Mouse (Mus musculus) monocyte, adult 5-6 weeks (primary cell): ENCODE measurements around the gene Hnrnpl. TPM values are rescaled to one million over a fixed set of nuclear protein-coding genes. Genes with fewer than 3 reads are reported as not detected.
A peak's percentile ranks its signal among the peaks of the same experiment; 100 is the strongest.

Experiments
- ATAC-seq: fragments of 153-309, 156-312 bp; replicated peaks from 2 replicates; pipeline ENCODE4 v1.8.0; 2017; ENCODE audit warnings: mild to moderate bottlenecking; ENCODE audit not compliant: low TSS enrichment, insufficient number of reproducible peaks, severe bottlenecking, poor library complexity, low FRiP score
- total RNA-seq: library from RNA; stranded (forward); fragments of 200-1000, 200-491, 200-594 nt; gene quantifications from 3 replicates; pipeline ENCODE4 v1.2.3, GENCODE M21; 2017

The Hnrnpl gene
- 279 to 373 TPM (median 301 TPM) in 3 replicates for total RNA-seq

GRCm38 (mm10) chr7:28808221-28808941 is at the start of gene Hnrnpl:
Gene Hnrnpl (plus strand): TSS chr7:28808541.
- peak; percentile 18 for ATAC-seq

DNA sequence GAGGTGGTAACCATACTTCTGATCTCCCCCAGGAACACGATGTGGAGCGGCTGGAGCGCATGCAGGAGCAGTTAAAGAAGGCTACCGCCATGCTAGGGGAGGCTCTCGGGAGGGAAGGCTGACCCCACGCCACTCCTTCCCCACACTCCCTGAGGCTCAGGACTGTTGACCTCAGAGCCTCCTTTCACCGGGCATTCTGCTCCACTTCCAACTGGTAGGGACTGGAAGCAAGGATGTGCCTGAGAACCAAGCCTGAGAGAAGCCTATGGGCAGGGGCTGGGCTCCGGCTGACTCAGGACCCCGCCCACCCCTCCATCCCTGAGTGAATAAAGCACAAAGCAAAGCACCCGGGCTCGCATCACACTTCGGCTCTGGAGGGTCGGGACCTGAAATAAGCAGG is 49.7 kb upstream of the Hnrnpl start:
- ATAC-seq, result no peak

- ATAC-seq, result no peak
Observed at GRCm38 (mm10) chr7:28761907-28762306, 46.4 kb upstream of the Hnrnpl start.

DNA sequence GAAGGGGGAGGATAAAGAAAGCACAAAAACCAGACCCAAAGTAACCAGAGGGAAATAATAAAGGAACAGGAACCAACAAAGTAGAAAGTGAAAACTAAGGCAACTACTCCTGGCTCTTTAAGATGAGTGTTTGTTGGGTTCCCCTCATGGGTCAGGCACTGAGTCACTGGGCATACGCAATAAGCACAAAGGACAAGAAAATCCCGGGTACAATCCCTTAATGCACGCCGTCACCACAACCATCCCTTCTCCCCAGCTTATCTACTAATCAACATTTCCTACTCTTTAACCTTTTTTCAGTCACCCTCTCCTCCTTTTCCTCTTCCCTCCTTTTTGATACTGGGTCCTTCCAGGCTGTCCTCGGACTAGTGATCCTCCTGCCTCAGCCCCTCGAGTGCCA is 43.1 kb upstream of the Hnrnpl start:
- peak; percentile 27; the same call in 1 of the 2 replicates for ATAC-seq

DNA sequence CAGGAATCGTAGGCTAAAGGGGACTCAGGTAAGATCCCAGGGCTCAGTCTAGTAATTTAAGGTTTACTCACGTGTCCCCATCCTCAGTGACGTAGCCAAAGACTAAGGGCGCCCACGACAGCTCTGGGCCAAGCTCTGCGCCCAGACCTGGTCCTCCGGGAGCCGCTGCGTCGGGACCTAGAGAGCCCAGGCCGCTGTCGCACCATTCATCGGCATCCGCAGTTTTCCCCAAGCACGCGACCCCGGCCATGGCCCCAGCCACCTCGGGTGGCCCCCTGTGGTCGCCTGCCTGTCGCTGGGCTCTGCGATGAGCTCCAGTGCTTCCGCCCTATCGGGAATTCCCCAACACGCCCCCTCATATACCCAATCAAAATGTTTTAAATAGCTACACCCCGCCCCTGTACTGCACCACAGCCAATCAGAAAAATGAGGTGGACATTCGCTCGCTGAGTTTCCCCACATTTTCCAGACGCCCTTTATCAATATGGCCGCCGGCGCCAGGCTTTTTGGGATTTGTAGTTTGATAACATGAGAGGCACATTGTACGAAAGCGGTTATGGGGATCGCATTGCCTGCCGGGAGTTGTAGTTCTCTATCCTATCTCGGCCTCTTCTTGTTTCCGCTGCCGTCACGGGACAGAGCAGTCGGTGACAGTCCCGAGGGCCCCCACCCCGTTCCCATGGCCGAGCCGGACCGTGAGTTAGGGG is 42.0 kb upstream of the Hnrnpl start, which contains the start of gene Sirt2:
Gene Sirt2, plus strand, starts transcription at position 563 of the 707 bp plus-strand sequence.
- ATAC-seq, result peak; percentile 87

DNA sequence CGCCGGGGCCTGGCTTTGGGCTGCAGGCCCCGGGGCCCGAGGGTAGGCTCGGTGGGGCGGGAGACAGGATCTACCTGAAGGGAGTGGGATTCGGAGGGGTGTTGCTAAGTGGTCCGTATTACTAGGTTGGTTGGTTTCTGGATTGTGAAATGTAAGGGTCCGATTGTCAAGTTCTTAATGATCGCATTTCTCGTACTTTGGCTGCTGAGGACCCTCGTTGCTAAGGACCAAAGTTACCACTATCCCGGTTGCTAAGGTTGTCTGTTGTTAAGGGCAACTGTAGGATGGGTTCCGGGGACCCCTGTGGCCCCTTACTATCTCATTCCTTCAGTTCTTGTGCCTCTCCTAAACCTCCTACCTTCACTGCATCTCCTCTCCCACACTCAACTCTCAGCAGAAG is 41.4 kb upstream of the Hnrnpl start:
- no peak for ATAC-seq

- no peak for ATAC-seq
Observed at GRCm38 (mm10) chr7:28767462-28767965, 40.8 kb upstream of the Hnrnpl start, which contains the start of gene Nfkbib. Gene Nfkbib (minus strand): TSS chr7:28767512.

DNA sequence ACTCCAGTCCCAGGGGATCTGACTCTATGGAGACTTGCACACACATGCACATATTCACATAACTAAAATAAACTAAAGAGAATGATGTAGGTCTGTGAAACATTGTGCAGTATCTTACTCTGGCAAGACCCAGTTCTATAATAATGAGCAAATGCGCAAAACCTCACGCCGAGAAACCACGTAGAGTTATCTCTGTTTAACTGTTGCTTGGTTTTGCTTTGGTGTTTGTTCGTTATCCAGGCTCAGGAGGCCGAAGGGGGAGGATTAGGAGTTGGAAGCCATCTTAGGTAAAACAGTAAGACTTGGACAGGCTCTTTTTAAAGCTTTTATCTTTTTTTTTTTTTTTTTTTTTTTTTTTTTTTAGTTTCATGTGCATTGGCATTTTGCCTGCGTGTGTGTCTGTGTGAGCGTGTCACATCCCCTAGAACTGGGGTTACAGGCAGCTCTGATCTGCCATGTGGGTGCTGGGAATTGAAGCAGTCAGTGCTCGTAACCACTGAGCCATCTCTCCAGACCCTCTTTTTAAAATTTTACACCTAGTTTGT is 38.9 kb upstream of the Hnrnpl start:
- ATAC-seq, result no peak

DNA sequence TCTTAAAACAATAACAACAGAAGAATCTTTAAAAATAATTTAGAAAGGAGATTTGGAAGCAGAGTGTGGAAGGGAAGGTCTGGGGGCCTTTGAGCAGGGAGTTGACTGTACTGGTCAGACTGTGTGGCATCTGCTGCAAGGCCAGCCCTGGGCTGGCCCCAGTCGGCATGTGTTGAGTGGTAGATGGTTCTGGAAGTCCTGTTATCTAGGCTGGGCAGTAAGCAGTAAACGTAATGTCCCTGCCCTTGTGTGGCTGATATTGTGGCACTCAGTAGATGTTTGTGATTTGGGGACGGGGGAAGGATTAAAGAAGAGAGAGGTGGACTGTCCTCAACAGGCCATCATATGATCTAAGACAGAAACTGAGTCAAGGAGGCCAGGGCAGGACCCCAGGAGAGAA is 38.0 kb upstream of the Hnrnpl start:
- ATAC-seq, result no peak

GRCm38 (mm10) chr7:28771867-28772266 is 36.5 kb upstream of the Hnrnpl start:
- ATAC-seq, result no peak

- no peak for ATAC-seq
Observed at GRCm38 (mm10) chr7:28773163-28773562, 35.2 kb upstream of the Hnrnpl start.

DNA sequence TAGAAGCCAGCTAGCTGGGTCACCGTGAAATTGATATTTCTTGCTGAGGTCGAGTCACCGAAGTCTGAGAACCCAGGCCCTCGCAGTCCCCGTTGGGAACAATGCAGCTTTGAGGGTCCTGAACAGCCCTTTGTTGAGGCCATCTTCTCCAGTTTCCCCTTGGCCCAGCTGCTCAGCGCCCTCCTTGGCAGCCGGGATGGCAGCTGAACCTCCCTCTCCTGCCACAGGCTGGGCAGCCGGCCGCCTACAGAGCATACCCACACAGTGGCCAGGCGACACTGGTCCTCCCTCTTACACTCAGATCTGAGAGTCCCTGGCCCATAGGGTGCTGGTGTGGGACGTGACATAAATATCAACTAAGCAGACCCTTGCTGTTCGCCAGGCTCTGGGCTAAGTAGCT is 34.2 kb upstream of the Hnrnpl start:
- no peak for ATAC-seq

- no peak for ATAC-seq
Observed at GRCm38 (mm10) chr7:28775129-28775528, 33.2 kb upstream of the Hnrnpl start.

GRCm38 (mm10) chr7:28778825-28779224 is 29.5 kb upstream of the Hnrnpl start:
- no peak for ATAC-seq

DNA sequence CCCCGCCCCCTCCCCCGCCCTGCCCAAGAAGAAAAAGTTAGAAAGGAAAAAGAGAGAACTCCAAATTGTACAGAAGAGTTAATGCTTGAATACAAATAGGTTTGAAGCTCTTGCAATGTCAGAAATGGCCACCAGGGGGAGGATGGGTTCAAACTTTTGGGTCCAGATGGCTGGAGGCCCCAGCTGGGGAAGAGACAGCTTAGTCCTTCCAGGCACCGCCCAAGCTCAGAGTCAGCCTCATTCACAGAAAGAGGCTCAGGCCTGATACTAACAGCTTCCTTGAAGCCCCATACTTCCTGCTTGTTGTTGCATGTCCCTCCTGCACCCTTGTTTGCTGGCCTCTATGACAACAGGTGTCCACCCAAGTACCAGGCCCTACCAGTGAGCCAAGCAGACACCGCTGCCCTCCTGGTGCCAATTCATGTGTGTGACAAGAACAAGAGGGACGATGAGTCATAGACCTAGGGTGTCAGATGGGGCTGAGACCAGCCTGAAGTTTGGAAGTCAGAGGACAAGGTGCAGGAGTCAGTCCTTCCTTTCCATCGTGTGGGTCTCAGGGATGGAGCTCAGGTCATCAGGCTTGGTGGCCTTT is 28.2 kb upstream of the Hnrnpl start:
- ATAC-seq, result peak; percentile 87

GRCm38 (mm10) chr7:28780857-28781256 is 27.5 kb upstream of the Hnrnpl start:
- no peak for ATAC-seq

- peak; percentile 66 for ATAC-seq
Observed at GRCm38 (mm10) chr7:28781261-28781663, 27.1 kb upstream of the Hnrnpl start.

DNA sequence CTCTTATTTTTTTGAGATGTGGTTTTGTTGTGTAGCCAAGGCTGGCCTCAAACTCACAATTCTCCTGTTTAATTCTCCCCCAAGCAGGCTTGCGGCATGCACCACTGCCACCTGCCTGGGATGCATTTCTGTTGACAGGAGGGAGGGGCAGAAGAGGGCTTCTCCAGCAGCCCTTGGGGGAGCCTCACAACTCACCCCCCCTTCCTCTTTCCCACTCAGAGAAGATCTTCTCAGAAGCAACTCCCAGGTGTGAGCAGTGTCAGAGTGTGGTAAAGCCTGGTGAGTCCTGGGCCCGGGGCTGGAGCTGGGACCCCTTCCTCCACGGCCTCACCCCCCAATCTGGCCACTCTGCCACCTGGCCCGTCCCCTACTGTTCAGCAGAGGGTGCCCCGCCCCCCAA is 23.2 kb upstream of the Hnrnpl start:
- ATAC-seq, result no peak

DNA sequence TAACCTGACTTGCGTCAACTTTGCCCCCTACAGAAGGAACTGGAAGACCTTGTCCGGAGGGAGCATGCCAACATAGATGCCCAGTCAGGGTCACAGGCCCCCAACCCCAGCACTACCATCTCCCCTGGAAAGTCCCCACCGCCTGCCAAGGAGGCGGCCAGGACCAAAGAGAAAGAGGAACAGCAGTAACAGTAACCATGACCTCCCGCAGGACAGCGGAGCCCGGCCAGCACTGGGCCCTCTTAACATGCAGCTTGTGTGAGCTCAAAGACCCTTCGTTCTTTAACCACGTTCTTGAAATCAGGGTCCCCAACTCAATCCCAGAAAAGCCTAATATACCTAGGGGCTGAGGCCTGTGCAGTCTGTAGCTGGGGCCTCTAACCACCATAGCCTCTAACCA is 20.5 kb upstream of the Hnrnpl start:
- ATAC-seq, result no peak
